Mouse (Mus musculus) spleen, adult 12 weeks (tissue): ENCODE results near the gene Onecut3.

Experiments used
- DNase-seq: peaks from one replicate; pipeline ENCODE4 v3.0.0; 2022; ENCODE audit warnings: low spot score

Gene Onecut3

DNA sequence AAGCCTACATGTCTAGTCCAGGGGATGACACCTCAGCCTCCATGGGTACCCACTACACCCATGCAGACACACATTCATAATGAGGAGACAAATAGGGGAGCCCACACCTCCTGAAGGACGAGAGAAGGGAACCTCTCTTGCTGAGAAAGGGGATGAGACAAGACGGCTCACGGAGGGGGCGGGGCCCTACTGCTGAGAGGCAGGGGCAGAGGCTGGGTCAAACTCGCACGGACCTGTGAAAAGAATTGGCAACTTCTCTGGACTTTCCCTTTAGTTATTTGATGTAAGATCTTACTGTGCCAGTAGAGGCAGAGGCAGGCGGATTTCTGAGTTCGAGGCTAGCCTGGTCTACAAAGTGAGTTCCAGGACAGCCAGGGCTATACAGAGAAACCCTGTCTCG is 57.7 kb downstream of the Onecut3 start:
- no peak for DNase-seq

DNA sequence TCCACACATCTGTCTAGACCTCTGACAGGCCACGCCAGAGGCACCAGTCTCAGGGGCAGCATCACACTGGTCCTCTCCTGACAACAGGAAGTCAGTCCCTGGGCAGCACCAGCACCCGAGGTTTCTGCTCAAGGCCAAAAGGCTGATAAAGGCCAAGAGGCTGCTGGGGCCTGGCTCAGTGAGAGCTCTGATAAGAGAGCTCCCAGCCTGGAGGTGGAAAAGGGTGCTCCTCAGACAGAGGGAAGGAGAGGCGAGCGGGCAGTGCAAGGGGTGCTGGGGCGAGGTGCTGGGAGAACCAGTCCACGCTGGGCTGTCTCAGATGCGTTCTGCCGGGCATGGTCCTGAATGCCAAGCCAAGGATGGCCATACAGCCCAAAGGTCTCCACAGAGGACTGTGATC is 58.9 kb downstream of the Onecut3 start:
- DNase-seq = peak; percentile 62

DNA sequence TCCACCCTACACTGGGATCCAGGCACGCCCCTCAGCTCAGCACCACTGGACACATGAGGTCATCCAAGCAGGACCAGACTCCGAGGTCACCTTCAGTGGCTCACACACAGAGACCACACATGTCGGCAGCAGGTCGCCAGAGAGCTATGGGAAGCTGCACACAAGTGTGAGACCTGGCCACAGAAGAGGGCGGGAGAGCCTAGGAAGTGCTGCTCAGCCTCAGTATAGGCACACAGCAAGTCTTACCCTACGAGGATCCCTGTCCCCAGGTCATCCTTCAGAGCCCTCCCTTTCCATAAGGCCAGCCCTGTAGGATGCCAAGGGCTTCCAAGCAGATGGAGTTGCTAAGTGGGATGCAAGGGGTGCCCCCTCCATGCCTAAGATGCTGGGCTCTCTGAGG is 59.4 kb downstream of the Onecut3 start:
- no peak for DNase-seq

DNA sequence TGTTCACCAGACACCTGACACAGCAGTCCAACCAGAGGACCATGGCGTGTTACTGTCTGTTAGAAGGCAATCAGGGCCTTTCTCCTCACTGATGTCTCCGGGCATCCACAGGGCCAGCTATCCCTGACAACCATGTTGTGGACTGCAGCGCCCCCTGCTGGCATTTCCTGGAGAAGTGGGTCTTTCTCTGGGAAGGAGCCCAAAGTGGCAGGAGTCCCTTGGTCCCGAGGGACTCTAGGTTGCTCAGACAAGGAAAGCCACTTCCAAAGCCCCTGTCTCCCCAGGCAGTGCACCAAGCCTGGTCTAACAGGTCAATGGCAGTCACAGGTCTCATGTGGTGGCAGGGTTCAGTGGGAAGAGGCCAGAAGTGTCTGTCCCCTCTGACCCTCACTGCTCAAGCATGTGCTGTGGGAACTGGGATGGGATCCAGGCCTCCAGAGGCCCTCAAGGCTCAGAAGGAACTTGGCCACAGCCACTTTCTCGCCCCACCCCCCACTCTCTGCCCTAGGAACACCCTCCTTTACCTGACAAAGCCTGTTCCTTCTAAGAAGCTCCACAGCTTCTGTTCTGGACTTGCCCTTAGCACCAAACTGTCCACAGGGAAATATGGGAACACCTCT is 62.8 kb downstream of the Onecut3 start:
- DNase-seq = peak; percentile 78

DNA sequence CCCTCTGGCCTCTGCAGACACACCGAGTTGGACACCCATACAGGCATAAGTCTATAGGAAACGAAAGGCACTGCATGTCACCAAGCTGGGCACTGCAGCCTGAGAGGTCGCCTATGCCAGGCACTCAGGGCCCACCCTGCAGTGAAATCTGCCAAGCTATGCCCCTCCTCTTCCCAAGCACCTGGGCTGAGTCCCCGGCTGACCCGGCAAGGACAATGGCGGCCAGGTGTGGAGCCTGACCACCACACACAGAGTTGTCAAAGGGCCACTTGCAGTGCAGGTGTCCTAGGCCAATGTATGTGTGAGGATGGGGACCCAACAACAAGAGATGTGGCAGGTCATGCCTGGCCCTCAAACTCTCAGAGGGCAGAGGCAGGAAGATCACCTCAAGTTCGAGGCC is 64.8 kb downstream of the Onecut3 start:
- DNase-seq = no peak

DNA sequence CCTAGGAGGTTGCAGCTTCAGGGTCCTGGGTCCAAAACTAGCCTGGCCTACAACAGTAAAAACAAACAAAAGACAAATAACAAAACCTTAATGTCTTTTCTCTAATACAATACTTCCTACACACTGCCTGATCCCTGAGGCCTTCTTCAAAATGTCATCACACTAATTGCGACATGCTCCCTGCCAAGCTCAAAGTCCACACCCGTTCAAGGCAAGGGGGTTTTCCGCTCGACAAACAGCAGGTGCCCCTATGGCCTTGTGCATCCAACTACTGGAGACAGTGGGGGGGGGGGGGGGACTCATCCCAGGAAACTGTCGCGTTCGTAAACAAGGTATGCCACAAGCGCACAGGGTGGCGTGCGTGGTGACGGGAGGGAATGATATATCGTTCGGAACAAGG is 66.0 kb downstream of the Onecut3 start:
- no peak for DNase-seq

DNA sequence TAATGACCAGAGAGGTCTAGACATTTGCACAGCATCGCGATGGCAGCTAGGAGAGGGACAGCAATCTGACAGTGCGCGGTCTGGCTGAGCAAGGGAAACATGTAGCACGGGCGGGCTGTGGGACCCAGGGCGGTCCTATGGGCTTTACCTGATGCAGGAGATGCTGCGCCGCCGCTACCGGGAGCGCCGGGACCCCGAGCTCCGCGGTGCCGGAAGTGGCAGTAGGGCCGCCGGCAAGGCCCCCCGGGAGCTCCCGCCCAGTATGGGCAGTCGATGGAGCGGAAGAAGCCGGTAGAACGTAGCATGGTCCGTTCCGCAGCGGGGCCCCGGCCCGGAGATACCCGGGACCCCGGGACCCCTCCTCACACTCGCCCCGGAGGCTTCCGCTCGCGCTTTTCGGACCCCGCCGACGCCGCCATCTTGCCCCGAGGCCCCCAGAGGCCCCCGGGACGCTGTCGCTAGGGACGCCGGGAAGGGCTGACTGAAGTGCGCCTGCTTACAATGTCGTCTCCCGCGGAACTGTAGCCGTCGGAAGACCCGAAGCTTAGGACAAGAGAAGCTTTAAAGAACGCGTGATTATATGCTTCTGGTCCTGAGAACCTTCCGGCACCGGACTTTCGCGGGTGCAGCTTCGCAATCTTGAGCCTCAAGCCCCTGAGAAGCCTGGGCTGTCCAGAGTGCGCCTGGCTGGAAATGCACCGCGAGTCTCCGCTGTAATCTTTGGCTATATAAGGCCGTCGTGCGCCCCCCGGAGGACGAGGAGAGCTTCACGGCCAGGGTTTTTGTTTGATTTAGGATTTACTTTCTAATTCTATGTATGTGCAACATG is 66.7 kb downstream of the Onecut3 start, which contains the start of gene Rexo1:
Gene Rexo1 (minus strand): TSS at position 445 of the 829 bp plus-strand sequence.
- DNase-seq = peak; percentile 93

DNA sequence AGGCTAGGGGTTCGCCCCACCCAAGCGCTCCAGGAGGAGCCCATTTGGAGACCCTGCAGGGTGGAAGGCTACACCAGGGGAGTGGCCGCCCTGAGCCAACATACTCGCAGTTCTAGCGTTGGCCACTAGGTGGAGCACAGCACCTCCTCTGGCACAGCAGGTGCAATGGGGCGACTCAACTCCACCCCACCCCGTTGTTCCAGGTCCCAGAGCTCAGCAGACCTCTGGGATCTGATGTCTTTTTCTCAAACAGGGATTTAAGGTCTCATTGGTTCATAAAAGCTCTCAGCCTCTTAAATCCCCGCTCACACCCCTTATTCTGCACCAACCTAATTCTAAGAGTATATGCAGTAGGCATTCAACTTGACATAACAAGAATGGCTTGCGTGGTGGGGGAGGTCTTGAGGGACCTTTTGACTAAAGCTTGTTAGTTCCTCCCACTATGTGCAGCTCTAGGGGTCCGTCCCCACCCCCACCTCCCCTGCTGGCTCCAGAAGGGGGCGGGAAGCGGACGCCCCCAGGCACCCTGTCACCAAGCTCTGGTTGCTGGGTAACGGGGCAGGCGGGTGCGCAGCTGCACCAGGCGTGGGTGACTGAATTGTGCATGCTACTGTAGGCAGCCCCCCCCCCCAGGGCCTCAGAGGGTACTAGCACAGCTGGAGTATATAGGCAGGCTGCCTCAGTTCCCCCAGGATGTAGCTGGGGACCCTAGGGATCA is 71.9 kb downstream of the Onecut3 start:
- DNase-seq = peak; percentile 86
